Mouse (Mus musculus): Measurements from ENCODE around the gene Vmn2r47.
"Not testable (repeated sequence)": the region's sequence is repeated elsewhere in the genome, so short reads cannot be mapped to it uniquely, and the experiment has no call there.

Gene Vmn2r47

GRCm38 (mm10) chr7:9841225-9841624 is at the start of gene Vmn2r47:
Gene Vmn2r47, minus strand, starts transcription at chr7:9841325.
- not testable (repeated sequence) for DNase-seq (ENCODE audit: low read depth, low spot score)

- not testable (repeated sequence) for DNase-seq (ENCODE audit: low read depth, low spot score)
Measured at GRCm38 (mm10) chr7:9770471-9770870, 70.7 kb downstream of the Vmn2r47 start, which contains the start of gene Vmn2r46. Gene Vmn2r46, minus strand, starts transcription at chr7:9770571.

Data from retina, postnatal 7 days (tissue).